Mouse (Mus musculus) cerebellum, adult 9-11 months (tissue): ENCODE measurements around the gene Borcs7.

ENCODE experiments used
- DNase-seq: peaks from one replicate; pipeline ENCODE4 v3.0.0; 2022

Borcs7 gene

GRCm38 (mm10) chr19:46665474-46665873 is 24.2 kb upstream of the Borcs7 start:
- no peak for DNase-seq

DNA sequence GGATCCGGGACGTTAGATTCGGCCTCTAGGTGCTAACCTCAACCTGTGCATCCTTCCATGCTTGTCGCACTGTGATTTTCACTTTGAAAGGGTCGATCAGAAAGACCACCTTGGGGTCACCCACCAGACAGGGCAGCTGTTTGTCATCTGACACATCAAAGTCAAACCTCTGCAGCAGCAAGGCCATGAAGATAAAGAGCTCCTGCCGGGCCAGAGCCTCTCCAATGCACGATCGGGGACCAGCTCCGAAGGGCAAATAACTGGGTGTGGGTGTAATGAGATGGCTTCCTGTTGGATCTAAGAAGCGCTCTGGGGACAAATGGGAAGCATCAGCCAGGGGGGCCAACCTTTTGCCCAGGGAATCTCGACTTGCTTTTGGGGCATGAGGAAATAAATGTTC is 22.4 kb upstream of the Borcs7 start:
- DNase-seq: no peak

DNA sequence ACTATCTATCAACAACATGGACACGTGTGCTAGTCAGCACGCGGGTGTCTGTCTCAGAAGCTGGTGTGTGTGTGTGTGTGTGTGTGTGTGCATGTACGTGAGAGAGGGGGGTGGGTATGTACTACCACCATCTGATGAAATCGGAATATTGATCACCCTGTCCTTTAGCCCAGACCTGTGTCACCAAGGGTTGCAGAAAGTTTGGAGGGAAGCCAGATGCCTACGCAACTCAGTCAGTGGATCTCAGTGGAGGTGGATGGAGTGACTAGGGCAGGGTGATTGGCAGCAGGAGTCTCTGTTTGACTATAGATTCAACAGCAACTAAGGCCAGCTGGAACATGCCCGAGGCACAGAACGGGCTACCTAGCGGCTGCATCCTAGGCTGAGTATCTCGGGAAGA is 21.4 kb upstream of the Borcs7 start:
- no peak for DNase-seq

- no peak for DNase-seq
Measured at GRCm38 (mm10) chr19:46669802-46670201, 19.9 kb upstream of the Borcs7 start.

- DNase-seq: no peak
Measured at GRCm38 (mm10) chr19:46670691-46671090, 19.0 kb upstream of the Borcs7 start.

- no peak for DNase-seq
Measured at GRCm38 (mm10) chr19:46672766-46673418, 16.8 kb upstream of the Borcs7 start, which contains the start of gene Cyp17a1. TSS of gene Cyp17a1 (minus strand) at chr19:46673172.

DNA sequence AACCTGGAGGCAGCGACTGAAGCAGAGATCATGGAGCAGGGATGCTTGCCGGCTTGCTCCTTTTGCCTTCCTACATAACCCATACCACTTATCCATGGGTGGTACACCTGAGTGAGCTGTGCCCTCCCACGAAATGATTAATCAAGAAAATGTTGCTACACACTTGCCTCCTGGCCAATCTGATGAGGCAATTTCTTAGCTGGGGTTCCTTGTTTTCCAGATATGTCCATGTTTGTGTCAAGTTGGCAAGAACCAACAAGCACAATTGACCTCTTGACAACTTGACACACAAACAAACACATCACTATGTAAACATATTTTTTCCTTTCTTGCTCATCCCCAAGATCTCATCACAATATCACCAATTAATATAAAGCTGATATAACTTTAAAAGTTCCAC is 14.1 kb upstream of the Borcs7 start:
- no peak for DNase-seq

DNA sequence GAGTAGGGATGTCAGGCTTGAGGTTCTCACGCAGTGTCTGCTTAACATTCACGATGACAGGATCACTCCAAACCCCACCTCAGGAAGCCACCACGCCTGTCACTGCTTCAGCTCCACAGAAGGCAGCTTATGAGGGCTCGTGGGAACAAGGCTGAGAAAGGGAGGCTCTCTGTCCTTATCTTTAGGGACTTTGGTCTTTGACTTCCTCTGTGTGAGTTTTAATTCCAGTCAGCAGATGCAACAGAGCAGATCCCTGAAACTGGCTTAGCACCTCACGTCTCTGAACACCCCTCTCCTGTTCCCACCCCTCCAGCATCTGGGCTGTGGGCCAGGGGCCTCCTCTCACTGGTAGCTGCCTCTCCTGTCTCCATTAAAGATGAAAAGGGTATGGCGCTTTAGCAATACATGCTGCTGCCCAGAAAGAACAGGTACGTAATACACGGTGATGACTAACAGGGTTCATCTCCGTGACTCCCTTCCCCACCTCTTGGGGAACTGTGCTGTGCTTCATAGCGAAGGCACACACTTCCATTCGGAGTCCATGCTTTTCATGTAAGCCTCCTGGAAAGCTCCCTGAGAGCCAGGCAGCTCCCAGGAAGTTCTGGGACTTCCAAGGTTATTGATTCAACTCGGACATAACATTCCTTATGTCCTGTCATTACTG is 9.9 kb upstream of the Borcs7 start:
- no peak for DNase-seq

DNA sequence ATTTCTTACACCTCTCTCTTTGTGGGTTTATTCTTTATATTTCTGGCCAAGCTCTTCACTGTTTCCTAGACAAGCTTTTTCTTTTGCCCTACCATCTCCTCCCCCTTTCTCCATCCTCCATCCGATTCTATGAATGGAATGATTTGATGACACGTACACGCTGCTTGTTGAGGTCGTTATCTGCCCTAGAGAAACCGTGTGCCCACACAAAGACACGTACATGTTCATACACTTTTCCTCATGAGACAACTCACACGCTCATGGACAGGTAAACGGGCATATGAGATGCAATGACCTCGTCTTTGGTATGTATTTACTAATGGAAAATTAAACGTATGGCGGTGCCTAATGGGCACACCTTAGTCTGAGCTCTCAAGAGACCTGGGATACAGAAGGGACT is 681 bp downstream of the Borcs7 start:
- DNase-seq: no peak

DNA sequence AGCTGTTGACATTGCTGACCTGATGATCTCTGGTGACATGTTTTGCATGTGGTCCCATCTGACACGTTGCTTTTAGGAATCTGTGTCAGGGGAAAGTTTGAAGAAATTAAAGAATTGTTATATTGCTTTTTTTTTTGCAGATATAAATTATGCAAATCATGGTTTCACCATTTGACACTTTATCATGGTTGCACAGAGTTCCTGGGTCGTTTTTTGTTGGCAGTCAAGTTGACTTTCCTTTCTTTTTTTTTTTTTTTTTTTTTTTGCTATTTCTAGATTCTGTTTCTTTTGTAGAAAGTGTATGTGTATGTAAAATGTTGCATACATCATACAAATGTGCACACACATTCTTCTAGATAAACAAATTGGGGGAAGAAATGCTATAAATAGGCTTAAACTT is 1.4 kb downstream of the Borcs7 start:
- no peak for DNase-seq

DNA sequence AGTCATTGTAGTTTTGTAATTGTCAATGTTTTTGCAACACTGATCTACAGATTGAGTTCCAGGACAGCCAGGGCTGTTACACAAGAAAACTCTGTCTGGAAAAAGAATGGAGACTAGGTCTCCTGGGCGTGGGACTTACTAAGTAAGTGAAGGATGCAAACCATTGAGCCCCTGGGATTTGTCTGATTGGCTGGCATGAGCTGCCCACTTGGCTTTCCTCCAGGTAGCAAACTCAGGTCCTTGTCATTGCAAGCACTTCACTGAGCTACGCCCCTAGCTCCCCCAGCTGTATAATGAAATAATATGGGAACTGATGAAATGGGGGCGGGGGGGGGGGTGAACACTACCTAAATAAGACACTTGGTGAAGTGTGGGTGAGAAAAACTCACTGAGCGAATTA is 3.4 kb downstream of the Borcs7 start:
- no peak for DNase-seq

GRCm38 (mm10) chr19:46696482-46696881 is 6.8 kb downstream of the Borcs7 start:
- no peak for DNase-seq

GRCm38 (mm10) chr19:46696943-46697342 is 7.2 kb downstream of the Borcs7 start:
- DNase-seq: no peak

GRCm38 (mm10) chr19:46697840-46698517 is 8.3 kb downstream of the Borcs7 start:
- DNase-seq: no peak

- DNase-seq: no peak
Measured at GRCm38 (mm10) chr19:46699011-46699481, 9.3 kb downstream of the Borcs7 start.

DNA sequence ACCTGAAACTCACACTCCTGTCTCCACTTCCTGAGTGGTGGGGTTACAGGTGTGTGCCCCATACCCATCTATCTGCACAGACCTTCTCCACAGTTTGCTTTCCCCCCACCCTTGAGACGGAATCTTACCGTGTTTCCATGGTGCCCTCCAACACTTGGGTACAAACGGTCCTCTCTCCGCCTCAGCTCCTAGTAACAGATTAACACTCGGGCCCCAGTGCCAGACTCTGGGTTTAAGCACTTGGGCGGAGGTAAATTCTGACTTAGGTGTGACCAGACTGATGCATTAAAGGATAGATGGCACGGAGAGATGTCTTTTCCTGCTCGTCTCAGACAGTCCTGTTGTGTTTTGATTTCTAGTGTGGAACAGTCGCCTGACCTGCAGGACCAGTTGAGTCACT is 11.4 kb downstream of the Borcs7 start:
- DNase-seq: no peak

- no peak for DNase-seq
Measured at GRCm38 (mm10) chr19:46705779-46706495, 16.2 kb downstream of the Borcs7 start.

GRCm38 (mm10) chr19:46706540-46707295 is 17.0 kb downstream of the Borcs7 start:
- no peak for DNase-seq

DNA sequence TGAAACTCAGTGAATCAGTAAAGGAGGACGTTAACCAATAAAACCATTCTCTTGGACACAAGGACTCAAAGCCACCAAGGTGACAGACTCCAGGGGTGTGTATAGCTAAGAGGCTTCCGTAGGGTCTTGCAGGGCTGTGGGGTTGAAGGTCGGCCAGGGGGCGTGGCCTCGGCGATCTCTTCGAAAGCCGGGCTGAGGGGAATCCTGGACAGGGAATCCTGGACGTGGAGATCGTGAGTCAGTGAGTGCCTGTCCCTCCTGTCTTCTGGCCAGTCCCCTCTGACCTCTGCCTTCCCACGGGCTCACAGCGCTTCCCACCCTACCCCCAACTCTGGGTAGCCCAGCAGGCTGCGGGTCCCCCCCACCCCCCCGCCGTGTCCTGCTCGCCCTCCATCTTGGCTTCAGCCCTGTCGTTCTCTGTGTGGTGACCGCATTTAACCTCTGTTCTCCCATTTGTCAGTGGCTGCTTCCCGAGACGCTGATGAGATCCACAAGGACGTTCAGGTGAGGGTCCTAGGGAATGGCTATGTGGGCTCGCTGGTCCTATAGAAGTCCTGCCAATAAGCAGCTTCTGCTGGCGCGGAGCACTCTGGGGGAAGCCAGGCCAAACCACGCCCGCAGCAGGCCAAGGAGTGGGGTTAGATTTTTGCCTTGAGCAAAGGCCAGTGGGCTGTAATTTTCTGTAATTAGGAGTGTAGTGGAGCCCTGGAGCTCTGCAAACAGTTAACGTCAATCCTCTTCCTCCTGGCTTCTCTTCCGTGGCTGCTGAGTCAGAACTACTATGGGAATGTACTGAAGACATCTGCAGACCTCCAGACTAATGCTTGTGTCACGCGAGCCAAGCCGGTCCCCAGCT is 17.8 kb downstream of the Borcs7 start, which contains the start of gene As3mt:
TSS of gene As3mt (plus strand) at position 163 of the 856 bp plus-strand sequence.
- peak; percentile 80 for DNase-seq

- DNase-seq: no peak
Measured at GRCm38 (mm10) chr19:46710614-46711013, 20.9 kb downstream of the Borcs7 start.

DNA sequence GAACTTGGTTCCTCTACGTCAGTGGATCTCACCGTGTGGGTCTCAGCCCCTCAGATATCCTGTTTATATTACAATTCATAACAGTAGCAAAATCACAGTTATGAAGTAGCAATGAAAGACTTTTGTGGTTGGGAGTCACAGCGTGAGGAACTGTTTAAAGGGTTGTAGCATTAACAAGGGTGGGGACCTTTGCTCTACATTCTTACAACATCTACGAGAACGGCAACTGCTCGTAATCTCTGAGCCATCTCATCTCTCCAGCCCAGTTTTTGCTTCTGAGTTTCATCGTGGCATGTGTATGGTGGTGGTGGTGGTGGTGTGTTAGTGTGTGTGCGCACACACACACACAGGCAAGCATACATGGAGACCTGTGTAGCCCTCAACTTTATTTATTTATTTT is 24.5 kb downstream of the Borcs7 start:
- DNase-seq: no peak

- no peak for DNase-seq
Measured at GRCm38 (mm10) chr19:46715016-46715415, 25.3 kb downstream of the Borcs7 start.
